ENCODE assay signal across 17 mouse cellular contexts in genomic region chr17:93508882-93509594, GRCm38 (mm10).
"Had no signal": no experiment of that assay in that cellular context is flagged by ENCODE, and none has a peak within 500 bp of the region (broad histone marks: within the 10 kb centered on the region; RNA-seq: fewer than 3 reads in every experiment).

No protein-coding gene starts in this region.

- H3K4me1 ChIP-seq: lung, embryonic 15.5 days; megakaryocyte, embryonic 14.5 days; midbrain, embryonic 13.5 days; midbrain, embryonic 15.5 days; neural tube, embryonic 12.5 days; stomach, embryonic 15.5 days had no signal

- H3K9ac ChIP-seq: lung, embryonic 15.5 days; midbrain, embryonic 13.5 days; midbrain, embryonic 15.5 days; neural tube, embryonic 12.5 days; stomach, embryonic 15.5 days had no signal

- H3K9me3 ChIP-seq: lung, embryonic 15.5 days; midbrain, embryonic 13.5 days; midbrain, embryonic 15.5 days; neural tube, embryonic 12.5 days; stomach, embryonic 15.5 days had no signal

- H3K27me3 ChIP-seq: lung, embryonic 15.5 days; megakaryocyte, embryonic 14.5 days; midbrain, embryonic 13.5 days; midbrain, embryonic 15.5 days; neural tube, embryonic 12.5 days; stomach, embryonic 15.5 days had no signal

- H3K27ac ChIP-seq: lung, embryonic 15.5 days; macrophage; midbrain, embryonic 13.5 days; midbrain, embryonic 15.5 days; neural tube, embryonic 12.5 days; stomach, embryonic 15.5 days; stomach, postnatal 0 days had no signal

- H3K36me3 ChIP-seq: lung, embryonic 15.5 days; midbrain, embryonic 13.5 days; midbrain, embryonic 15.5 days; neural tube, embryonic 12.5 days; stomach, embryonic 15.5 days had no signal

- H3K4me3 ChIP-seq: lung, embryonic 15.5 days; megakaryocyte, embryonic 14.5 days; midbrain, embryonic 13.5 days; midbrain, embryonic 15.5 days; neural tube, embryonic 12.5 days; stomach, embryonic 15.5 days had no signal

- DNase-seq: lung, adult 2 months; lung, postnatal 14 days; lung, postnatal 36 days; right cerebral cortex, postnatal 14 days; thymus, adult 2 months; thymus, postnatal 25 days; thymus, postnatal 4 days had no signal

- ATAC-seq: lung, postnatal 0 days; midbrain, embryonic 13.5 days; midbrain, embryonic 15.5 days had no signal

- H3K4me2 ChIP-seq: lung, embryonic 15.5 days; midbrain, embryonic 11.5 days; midbrain, embryonic 13.5 days; midbrain, embryonic 15.5 days; neural tube, embryonic 12.5 days; stomach, embryonic 15.5 days had no signal
